Mouse (Mus musculus) leukemia stem cell, adult 10-12 weeks (primary cell): ENCODE results near the gene Tmem88. TPM values are rescaled to one million over a fixed set of nuclear protein-coding genes. Genes with fewer than 3 reads are reported as not detected.

Source experiments
- polyA plus RNA-seq: library from polyadenylated mRNA; stranded (reverse); fragments of >175 nt; gene quantifications from 2 replicates; pipeline ENCODE4 v1.2.3, GENCODE M21; 2012; ENCODE audit warnings: low replicate concordance

Tmem88 gene
- 0.69 and 2.1 TPM in 2 replicates for polyA plus RNA-seq

GRCm38 (mm10) chr11:69398059-69398458, at the start of gene Tmem88:
Gene Tmem88, minus strand, starts transcription at chr11:69398234.

GRCm38 (mm10) chr11:69413221-69414181, 15.5 kb upstream of the Tmem88 start, which contains the start of gene Kdm6b:
Gene Kdm6b, minus strand, starts transcription at chr11:69413675.

DNA sequence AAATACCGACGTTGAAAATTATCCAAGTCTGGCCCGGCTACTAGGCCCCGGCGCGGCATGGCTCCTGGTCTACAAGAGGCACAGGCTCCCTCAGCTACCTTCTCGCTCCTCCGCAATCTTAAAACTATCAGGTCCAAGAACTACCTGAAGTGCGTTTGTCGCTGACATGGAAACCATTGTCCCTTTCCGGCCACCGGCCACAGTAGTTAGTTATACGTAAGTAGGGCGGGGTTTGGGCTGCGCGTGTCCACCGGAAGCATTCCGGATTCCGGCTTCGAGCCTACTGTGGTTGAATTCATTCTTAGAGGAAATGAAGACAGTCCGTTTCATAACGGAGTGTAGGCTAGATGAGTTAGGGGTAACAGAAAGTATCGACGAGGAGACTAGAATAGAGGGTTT, 2.8 kb downstream of the Tmem88 start, which contains the start of the genes Naa38 and Cyb5d1:
Gene Naa38 (plus strand): TSS at position 253 of the 399 bp plus-strand sequence.
Gene Cyb5d1 (minus strand): TSS at position 397 of the 399 bp plus-strand sequence.

GRCm38 (mm10) chr11:69369215-69369989, 28.6 kb downstream of the Tmem88 start, which contains the start of gene Chd3:
Gene Chd3, minus strand, starts transcription at chr11:69369406.

Other genes with a start within 250 kb of the Tmem88 start
- not detected in 2 replicates for gene Alox12b, start 241.2 kb downstream of the Tmem88 start, polyA plus RNA-seq
- gene Alox8, start 200.4 kb downstream of the Tmem88 start, polyA plus RNA-seq = 0.09 and 0.28 TPM in 2 replicates
- gene Gucy2e, start 161.2 kb downstream of the Tmem88 start, polyA plus RNA-seq = 0.02 TPM in 1 of 2 replicates, not detected in the other
- gene Cntrob, start 74.5 kb downstream of the Tmem88 start, polyA plus RNA-seq = 20.6 and 44.9 TPM in 2 replicates
- 2.2 and 6.8 TPM in 2 replicates for gene Trappc1, start 74.3 kb downstream of the Tmem88 start, polyA plus RNA-seq
- 0.11 and 0.39 TPM in 2 replicates for gene Kcnab3, start 72.0 kb downstream of the Tmem88 start, polyA plus RNA-seq
- 1.0 and 2.3 TPM in 2 replicates for gene Rnf227, start 57.8 kb downstream of the Tmem88 start, polyA plus RNA-seq
- 144 and 249 TPM in 2 replicates for gene Chd3, start 28.8 kb downstream of the Tmem88 start, polyA plus RNA-seq
- 59.8 and 78.6 TPM in 2 replicates for gene Naa38, start 2.7 kb downstream of the Tmem88 start, polyA plus RNA-seq
- gene Cyb5d1, start 2.6 kb downstream of the Tmem88 start, polyA plus RNA-seq = 1.7 and 8.7 TPM in 2 replicates
- gene Kdm6b, start 15.4 kb upstream of the Tmem88 start, polyA plus RNA-seq = 73.8 and 92.1 TPM in 2 replicates
- gene Dnah2, start 150.9 kb upstream of the Tmem88 start, polyA plus RNA-seq = 0.02 and 0.19 TPM in 2 replicates
- 1.6 and 2.7 TPM in 2 replicates for gene Efnb3, start 162.0 kb upstream of the Tmem88 start, polyA plus RNA-seq
- gene Wrap53, start 182.0 kb upstream of the Tmem88 start, polyA plus RNA-seq = 6.9 and 45.7 TPM in 2 replicates
- gene Trp53, start 182.1 kb upstream of the Tmem88 start, polyA plus RNA-seq = 119 and 129 TPM in 2 replicates
- 171 and 259 TPM in 2 replicates for gene Atp1b2, start 207.7 kb upstream of the Tmem88 start, polyA plus RNA-seq
- not detected in 2 replicates for gene Shbg, start 219.7 kb upstream of the Tmem88 start, polyA plus RNA-seq
- gene Sat2, start 223.8 kb upstream of the Tmem88 start, polyA plus RNA-seq = not detected in 2 replicates
- 91.8 and 97.5 TPM in 2 replicates for gene Fxr2, start 234.8 kb upstream of the Tmem88 start, polyA plus RNA-seq